Mouse (Mus musculus): ENCODE measurements around the gene Jade1. TPM values are rescaled to one million over a fixed set of nuclear protein-coding genes. Genes with fewer than 3 reads are reported as not detected.

Jade1 gene
- 10 to 100 TPM; 45.8 to 48.6 TPM for total RNA-seq (2021)
- long read RNA-seq, experiment 1, full-length matches to known transcripts: 12 of 53 reads
- long read RNA-seq, experiment 1, partial matches to known transcripts: 38 of 53 reads
- long read RNA-seq, experiment 1, other reads (novel, unspliced or antisense): 3 of 53 reads
- long read RNA-seq, experiment 2, full-length matches to known transcripts: 6 of 38 reads
- long read RNA-seq, experiment 2, partial matches to known transcripts: 27 of 38 reads
- long read RNA-seq, experiment 2, other reads (novel, unspliced or antisense): 5 of 38 reads

DNA sequence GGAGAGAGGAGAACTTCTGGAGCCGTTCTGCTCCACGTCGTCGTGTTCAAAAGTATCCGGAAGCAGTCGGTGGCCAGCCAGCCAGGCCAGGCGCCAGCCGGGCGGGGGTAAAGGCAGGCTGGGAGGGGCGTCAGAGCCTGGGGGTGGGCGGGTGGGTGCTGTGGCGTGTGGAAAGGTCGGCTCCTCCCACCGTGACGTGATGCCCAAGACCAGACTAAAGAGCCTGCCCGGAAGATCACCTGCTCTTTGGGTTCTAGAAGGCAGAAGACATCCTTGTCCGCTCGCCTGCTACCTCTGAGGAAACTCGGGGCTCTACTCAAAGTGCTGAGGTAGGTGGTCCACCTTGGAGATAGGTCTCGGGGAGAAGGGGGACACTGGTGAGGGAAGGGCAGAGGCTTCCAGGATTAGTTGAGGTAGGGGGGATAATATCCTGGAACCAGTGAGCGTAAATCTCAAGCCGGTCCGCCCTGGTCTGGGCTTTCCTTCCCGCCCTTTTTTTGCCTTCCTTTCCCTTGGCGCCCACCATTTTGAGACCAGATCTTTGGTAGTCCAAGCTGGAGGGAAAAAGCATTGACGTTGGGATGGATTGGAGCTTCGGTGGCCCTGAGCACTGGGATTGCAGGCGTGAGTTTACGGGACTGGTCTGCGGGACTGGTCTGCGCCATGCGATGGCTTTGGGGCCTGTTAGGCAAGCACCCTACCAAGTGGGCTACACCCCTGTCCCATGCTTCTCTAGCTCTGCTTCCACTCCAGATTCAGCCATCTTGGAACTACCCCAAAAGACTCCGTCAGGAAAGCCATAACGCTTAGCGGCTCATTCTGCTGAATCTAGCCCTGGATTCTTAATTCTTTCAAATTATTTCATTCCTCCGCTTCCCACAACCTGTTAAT is at the start of gene Jade1:
TSS of gene Jade1 (plus strand) at position 241 of the 891 bp plus-strand sequence.
- no peak for DNase-seq (ENCODE audit: low spot score in 2 of 2)

DNA sequence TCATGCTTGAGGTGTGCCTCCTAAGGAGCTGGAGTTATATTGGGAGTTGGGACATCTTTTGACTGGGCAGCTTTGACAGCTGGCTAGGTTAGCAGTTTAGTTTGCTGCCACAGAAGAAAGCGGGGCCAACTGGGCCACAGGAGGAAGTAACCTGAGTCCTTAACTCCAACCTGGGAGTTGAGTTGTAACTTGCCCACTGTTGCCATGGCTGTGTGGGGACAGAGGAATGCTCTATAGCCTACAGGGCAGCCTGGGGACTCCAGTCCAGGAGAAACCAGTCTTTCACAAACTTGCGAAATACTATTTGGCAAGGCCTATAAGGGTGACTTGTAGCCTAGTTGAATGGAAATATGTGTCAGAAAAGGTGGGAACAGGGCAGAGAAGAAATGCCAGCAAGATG is 46.1 kb upstream of the Jade1 start:
- no peak for DNase-seq (ENCODE audit: low spot score in 2 of 2)

DNA sequence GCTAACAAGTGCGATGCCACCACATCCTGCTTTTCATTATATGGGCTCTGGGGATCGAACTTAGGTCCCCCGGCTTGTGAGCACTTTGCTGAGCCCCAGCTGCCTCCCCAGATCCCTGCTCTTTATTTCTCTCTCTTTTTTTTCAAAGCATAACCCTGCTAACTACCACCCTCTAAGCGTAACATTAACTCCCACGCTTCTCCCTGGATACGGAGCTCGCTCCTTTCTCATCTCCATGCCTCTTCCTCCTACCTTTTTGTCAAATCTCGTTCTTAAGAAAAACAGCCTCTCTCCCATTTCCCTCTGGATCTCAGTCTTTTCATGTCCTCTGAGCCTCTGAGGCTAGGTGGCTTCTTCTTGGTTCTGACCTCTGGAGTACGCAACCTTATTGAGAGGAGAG is 45.3 kb upstream of the Jade1 start:
- DNase-seq (ENCODE audit: low spot score in 2 of 2): peak in 1 of 2 experiments; percentile 21

DNA sequence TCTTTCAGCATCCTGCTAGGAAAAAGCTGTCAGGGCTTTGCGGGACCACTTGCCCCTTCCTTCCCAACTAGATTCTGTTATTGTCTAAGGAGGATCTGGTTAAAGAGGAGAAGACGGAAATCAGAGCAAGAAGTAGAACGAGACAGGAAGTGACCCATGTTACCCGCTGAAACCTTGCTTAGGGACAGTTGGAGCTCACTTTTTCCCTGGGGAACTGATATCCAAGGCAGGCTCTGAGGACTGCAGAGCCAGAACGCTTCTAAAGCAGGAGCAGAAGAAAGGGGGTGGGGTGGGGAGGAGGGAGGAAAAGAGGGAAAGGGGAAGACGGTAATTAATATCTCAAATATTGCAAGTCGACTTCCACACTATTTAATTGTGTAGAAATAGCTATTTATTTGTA is 44.8 kb upstream of the Jade1 start:
- DNase-seq (ENCODE audit: low spot score in 2 of 2): no peak

DNA sequence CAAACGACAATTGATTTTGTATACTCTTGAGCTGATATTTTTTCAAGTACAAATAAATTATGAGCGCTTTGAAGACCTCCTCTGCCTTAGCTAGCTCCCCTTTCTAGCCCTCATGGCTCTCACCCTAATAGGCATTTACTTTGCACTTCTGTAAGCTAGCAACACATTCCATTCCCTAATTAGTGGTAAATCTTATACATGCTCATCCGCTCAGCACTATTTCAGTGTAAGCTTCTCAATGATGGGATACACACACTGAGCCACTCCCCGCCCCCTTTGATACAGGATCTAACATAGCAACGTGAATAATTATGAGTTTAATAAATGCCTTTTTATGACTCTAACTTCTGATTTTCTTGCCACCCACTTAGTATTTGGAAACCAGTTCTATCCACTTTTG is 41.5 kb upstream of the Jade1 start:
- no peak for DNase-seq (ENCODE audit: low spot score in 2 of 2)

DNA sequence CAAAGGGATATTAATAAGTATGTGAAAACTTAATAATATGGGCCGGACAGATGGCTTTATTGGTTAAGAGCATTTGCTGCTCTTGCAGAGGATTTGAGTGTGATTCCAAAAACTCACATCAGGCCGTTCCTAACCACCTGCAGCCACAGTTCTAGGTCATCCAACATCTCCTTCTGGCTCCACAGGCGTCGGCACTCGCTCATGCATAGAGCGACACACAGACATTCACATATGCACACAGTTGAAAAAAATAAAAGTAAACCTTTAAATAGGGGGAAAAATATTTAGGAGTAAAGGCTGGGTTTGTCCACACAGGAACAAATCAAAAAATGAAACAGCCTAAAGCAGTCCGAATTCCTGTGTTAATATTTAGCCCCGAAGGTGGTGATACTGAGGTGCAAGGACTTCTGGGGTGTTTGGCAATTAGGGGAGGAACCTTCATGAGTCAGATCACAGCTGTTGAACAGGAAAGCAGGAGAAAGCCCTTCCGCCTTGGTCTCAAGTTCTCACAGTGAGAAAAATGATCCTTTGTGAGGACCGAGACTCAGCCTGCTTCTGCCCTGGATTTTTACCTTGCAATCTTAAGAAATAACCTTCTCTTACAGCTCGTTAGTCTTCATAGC is 40.7 kb upstream of the Jade1 start:
- DNase-seq (ENCODE audit: low spot score in 2 of 2): no peak

DNA sequence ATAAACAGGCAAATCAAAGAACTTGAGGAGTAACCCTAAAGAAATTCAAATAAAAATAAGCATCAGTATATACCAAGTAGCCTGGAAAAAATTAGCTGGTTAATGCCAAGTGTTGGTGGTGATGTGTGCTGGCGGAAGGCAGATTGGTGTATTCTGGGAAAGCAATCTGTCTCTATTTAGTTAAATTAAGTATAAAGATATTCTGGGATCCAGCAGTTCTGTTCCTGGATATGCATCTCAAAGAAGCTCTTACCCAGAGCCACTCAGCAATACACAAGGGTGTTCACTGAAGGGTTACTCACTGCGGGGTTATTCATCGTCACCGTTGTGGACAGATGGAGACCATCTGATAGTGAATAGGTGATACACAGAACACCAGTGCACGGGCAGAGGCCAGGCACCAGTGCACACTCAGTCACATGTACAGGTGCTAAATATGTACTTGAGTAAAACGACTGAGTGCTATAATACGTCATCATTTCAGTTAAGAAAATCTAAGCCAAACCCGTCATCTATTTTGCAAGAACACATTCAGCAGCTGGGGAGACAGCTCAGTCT is 38.5 kb upstream of the Jade1 start:
- peak in 1 of 2 experiments; percentile 8 for DNase-seq (ENCODE audit: low spot score in 2 of 2)

DNA sequence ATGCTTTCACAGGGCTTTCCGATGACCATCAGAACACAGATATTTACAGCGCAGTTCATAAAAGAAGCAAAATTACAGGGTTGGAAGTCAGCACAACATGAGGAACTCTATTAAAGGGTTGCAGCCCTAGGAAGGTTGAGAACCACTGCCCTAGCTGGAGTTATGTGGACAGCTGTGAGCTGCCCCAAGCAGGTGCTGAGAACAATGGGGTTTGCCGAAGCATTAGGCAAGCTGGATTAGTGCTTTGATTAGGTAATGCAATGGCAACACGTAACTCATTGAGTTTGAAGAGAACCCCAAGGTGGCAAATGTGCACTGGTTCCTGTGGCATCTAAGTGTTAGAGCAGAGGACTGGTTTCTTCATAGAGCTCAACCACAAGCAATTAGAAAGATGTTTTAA is 34.6 kb upstream of the Jade1 start:
- no peak for DNase-seq (ENCODE audit: low spot score in 2 of 2)

DNA sequence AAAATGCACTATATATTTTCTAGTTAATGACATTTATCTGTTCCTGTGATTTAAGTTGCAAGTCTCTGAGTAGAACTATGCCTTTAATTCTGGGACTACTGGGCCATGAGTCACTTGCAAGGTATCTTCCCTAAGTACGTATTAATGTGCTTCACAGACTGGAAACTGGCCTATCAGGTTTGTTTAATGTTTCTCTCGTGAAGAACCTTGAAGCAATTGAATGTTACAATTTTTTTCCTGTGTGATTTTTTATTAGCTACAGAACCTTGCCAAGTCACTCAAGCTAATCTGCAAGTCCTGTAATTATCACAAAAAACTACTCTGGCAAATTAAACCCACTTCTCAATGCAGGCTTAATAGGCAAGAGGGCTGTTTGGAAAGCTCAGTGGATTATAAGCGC is 33.8 kb upstream of the Jade1 start:
- no peak for DNase-seq (ENCODE audit: low spot score in 2 of 2)

DNA sequence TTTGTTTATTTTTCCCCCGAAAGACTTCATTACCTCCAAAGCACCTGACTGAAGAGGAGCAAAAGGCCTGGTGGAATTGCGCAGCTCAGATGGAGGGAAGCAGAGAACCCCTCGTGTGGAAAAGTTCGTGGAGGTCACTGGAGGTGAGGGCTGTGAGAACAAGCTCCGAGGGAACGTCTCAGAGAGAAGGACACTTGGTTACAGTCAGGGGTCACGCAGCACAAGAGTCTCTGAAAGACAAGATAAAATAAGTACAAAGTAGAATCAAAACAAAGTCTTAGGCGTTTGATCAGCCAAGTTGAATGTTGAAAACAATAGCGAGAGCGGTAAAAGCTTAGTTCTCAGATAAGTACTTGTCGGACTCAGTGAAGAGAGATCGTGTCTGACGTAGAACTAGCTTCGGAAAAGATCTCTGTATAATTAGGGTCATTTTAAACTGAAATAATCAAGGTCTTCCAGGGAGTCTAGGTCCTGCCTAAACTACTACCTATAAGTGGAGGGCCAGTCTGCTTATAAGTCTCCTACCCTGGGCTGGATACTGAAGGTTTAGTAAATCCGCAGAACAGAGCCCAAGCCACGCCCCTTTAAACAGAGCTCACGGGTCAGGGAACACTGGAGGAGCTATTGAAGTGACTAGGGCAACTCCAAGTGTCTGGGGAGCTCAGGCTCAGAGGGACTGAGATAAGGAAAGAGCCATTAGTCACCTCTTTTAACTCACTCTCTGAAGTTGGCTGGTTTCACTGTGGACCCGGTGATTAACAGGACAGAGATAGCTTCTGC is 33.1 kb upstream of the Jade1 start:
- no peak for DNase-seq (ENCODE audit: low spot score in 2 of 2)

DNA sequence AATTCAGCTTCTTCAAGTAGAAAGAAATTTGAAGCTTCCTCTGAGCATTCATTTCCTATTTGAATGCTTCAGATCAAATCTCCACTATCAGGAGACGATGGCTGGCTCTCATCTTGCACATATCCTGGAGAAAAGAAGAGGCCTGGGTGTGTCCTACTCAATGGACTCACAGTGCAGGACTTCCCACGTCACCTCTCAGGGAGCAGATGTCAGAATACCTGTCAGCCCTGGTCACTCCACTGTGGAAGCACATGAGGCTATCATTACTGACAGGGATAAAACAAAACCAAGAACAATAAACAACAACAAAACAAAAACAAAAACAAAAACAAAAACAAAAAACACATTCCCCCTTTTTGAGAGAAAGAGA is 32.5 kb upstream of the Jade1 start:
- DNase-seq (ENCODE audit: low spot score in 2 of 2): no peak

DNA sequence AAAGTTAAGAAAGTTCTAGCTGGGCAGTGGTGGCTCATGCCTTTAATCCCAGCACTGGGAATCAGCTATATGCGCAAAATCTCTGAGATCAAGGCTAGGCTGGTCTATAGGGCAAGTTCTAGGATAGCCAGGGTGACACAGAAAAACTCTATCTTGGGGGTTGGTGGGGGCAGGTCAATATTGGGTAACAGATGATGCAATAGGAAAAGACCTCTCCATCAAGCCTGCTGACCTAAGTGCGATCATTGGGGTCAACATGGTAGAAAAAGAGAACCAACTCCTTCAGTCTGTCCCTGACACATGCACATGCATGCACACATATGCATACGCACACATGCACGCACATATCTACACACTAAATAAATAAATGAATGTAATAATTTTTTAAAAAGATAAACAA is 32.1 kb upstream of the Jade1 start:
- DNase-seq (ENCODE audit: low spot score in 2 of 2): no peak

DNA sequence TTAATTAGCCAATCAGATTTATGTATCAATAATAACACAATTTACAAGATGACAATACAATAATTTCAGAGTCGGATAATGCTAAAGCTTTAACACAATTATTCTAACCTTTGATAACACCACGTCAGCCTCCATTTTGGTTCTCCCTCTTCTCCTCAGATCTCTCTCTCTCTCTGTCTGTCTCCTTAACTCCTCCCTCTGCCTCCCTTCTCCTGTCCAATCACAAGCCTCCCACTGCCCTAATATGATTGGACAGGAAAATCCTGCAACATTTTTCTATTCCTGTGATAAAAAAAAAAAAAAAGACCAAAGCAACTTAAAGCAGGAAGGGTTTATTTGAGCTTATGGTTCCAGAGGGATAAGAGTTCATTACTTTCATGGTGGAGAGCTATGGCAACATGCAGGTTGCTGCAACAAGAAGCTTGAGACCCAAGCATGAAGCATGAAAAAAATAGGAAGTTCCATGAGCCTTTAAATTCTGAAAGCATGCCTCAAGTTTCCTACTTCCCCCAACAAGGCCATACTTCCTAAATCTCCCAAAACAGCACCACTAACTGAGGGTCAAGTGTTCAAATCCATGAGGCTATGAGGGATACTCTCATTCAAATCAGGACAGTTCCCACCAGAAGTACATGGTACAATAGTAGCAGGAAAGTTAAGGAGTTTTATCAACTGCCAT is 27.1 kb upstream of the Jade1 start:
- DNase-seq (ENCODE audit: low spot score in 2 of 2): no peak

DNA sequence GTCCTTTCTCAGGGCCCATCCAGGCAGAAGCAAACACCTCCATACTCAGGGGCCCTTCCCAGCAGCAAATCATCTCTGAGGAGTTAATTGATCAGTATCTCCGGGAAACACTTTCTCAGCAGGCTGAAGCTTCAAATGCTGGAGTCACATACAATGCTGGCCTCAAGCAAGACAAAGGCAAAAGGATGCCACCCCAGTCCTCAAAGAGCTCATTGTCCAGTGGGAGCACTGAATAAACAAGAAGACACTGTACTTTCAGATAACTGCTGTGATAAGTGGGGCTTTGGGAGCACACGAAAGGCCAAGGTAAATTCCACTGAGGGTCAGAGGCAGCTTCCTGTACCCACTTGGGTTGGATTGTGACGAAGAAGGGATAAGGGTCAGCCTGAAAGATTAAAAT is 25.4 kb upstream of the Jade1 start:
- no peak for DNase-seq (ENCODE audit: low spot score in 2 of 2)

DNA sequence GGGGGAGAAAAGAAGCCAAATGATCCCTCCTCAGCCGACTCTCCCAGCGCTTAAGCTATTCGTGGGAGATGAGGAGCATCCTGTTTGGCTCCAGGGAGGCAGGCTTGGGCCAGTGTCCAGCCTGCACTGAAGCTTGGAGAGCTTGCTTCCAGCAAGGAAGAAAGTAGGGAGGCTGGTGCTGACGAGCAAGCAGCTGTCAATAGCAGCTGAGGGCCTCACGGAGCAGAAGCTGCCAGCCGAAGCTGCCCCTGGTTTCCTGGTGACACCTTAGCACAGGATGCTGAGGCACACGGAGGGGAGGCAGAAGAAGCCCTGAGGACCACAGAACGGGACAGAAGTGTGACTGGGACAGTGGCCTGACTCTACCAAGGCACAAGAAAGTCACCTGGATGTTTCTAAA is 24.0 kb upstream of the Jade1 start:
- no peak for DNase-seq (ENCODE audit: low spot score in 2 of 2)

DNA sequence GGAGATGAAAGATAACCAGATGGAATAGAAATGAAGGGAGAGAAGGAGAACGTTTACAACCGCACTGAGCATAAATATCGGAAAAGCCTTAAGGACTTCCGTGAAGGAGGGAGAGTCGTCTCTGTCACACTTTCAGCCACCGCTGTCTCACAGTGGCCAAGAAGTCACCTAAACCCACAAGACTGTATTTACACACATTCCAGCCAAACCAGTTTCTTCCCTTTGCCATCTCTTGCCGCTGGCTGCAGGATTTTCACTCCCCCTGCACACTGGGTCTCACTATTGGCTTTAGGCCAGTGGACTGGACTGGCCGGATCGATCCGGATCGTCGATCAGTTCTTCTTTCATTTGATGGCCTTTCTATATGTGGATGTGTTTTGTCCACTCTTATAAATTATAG is 23.4 kb upstream of the Jade1 start:
- DNase-seq (ENCODE audit: low spot score in 2 of 2): no peak

DNA sequence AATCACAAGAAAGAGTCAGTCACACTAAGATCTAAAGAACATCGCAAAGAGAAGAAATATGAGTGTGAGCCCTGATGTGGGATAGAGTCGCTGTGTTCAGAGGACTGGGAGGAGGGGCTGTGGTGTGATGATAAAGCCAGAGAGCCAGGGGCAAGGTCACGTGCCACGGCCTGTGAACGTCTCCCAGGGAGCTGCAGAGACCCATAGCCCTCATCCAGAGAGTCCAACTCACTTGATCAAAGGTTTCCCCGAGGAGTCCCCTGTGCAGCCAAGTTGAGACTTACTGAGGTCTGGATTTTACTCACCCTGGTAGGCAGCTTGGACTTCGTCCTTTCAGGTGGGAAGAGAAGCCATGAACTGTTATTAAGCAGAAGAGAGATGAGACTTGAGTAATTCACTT is 21.9 kb upstream of the Jade1 start:
- DNase-seq (ENCODE audit: low spot score in 2 of 2): no peak

DNA sequence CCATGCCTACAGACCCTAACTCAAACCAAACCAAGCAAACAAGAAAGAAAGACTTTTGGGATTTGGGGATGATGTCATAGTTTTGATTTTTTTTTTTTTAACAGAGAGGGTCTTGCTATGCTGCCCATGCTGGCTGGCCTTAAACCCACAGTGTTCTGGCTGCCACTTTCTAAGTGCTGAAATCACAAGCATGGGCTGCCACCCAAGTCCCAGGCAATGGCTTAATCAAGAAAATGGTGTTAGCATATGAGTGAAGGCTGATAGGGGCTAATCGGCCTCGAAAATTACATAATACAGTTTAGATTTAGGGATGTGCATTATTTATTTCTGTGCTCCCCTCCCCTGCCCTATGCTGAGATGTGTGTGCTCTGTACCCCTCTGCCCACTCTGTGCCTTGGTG is 17.6 kb upstream of the Jade1 start:
- no peak for DNase-seq (ENCODE audit: low spot score in 2 of 2)

DNA sequence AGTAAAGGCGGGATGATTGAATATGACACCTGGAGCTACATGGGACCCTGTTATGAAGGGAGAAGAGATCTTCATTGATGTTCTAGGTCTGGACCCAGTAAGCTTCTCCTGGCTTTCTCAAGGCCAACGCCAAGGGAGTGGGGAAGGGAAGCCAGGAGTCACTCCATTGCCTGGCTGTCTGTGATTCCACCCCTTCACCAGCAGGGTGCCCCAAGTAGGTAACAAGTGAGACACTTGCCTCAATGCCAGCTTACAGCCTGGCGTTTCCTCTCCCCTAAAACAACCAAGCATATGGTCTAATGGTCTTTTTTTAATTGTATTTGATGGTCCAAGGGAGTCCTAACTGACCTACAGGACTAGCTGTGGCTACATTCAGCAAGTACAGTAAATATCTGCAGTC is 14.2 kb upstream of the Jade1 start:
- DNase-seq (ENCODE audit: low spot score in 2 of 2): no peak

DNA sequence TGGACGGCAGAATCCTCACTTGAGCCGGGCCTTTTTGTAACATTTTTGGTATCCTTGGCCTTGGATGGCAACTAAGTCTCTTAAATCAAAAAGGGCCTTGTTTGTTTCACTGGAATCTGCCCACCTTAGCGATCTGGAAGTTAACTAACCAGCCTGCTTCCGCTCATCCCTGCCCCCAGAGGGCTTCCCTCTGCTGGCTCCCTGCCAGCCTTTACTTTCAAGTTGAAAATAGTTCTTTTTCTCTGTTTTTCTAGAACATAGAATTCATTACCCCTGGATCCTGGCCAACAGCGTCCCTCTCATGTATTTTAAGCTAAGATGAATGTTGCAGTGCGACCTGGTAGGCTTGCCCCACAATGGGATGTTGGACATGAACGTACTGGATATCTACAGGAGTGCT is 11.1 kb upstream of the Jade1 start:
- DNase-seq (ENCODE audit: low spot score in 2 of 2): no peak

DNA sequence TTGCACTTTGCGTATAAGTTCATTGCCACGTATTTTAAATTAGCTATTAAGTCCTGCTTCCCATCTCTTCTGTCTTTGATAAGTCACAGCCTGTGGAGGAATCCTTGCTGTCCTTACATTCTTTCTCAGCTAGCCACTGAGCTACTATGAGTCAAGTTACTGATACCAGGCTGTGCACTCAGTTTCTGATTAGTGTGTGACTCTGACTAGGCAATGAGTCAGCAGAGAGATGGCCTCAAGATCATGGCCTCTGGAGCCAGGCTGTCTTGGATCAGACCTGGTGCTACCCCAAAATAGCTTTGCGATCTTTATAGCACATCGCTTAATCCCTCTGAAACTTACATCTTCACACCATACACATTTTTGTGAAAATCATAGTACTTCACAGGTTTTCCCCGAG is 8.2 kb upstream of the Jade1 start:
- DNase-seq (ENCODE audit: low spot score in 2 of 2): no peak

Data from left cerebral cortex, adult 18-20 months (tissue).